In genomic region chr2:181391022-181391421, GRCm38 (mm10) we compare ENCODE assay signal across 12 mouse cellular contexts.
"Had no signal": no experiment of that assay in that cellular context is flagged by ENCODE, and none has a peak within 500 bp of the region (broad histone marks: within the 10 kb centered on the region; RNA-seq: fewer than 3 reads in every experiment).

No protein-coding gene starts in this region.

- H3K4me1 ChIP-seq: kidney, embryonic 15.5 days; liver, embryonic 15.5 days had no signal

- H3K4me2 ChIP-seq: kidney, embryonic 15.5 days; liver, embryonic 15.5 days; midbrain, embryonic 11.5 days had no signal

- H3K9me3 ChIP-seq: kidney, embryonic 15.5 days; liver, embryonic 15.5 days had no signal

- ATAC-seq: lung, postnatal 0 days had no signal

- H3K9ac ChIP-seq: kidney, embryonic 15.5 days; liver, embryonic 15.5 days had no signal

- H3K27ac ChIP-seq: kidney, embryonic 15.5 days; left cerebral cortex, adult 2 months; liver, embryonic 15.5 days had no signal

- DNase-seq: kidney, adult 18-20 months; kidney, postnatal 14 days; lung, adult 2 months; retina, postnatal 1 day; right cerebral cortex, postnatal 4 days; spleen, adult 18-20 months; thymus, postnatal 36 days had no signal

- H3K4me3 ChIP-seq: kidney, embryonic 15.5 days; left cerebral cortex, adult 2 months; liver, embryonic 15.5 days had no signal

- H3K27me3 ChIP-seq: kidney, embryonic 15.5 days; liver, embryonic 15.5 days had no signal
